Mouse (Mus musculus) urinary bladder, postnatal 10 days (tissue): ENCODE data around the gene Nova2.

ENCODE experiments used
- DNase-seq: peaks from one replicate; pipeline ENCODE4 v3.0.0; 2022; ENCODE audit warnings: low spot score

Gene Nova2

DNA sequence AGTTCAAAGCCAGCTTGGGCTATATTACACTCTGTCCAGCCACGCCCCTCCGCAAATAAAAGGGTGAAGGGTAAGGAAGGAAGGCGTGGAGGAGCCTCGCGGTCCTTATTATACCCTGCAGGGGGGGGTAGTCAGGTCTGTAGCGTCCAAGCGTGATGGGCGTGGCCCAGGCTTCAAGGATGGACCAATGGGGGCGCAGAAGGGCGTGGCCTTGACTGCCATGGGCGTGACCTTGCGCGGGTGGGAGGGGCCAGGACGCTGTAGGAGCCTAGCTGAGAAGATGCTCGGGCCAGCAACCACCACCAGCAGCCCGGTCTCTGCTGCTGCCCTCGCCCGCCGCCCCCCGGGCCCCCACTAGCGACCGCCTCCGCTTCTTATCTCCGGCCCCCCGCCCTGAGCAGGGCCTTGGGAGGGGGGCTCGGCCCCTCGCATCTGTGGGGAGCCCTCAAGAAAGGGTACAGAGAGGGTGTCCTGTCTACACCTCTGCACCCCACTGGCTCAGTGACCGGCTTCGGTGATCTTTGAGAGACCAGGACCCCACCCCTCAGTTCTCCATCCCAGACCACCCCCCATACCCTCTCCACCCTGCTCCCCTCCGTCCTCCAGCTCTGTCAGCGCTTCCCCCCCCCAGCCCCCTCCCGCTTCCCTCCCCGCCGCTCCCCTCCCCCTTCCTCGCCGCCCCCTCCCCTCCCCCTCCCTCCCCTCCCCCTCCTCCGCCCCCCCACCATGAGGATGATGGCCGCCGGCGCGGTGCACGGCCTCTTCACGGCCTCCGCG lies at the start of gene Nova2:
Nova2 (plus strand) TSS at position 727 of the 777 bp plus-strand sequence.
- peak; percentile 36 for DNase-seq

- no peak for DNase-seq
These were observed 47.0 kb upstream of the Nova2 start for GRCm38 (mm10) chr7:18878691-18879090.

DNA sequence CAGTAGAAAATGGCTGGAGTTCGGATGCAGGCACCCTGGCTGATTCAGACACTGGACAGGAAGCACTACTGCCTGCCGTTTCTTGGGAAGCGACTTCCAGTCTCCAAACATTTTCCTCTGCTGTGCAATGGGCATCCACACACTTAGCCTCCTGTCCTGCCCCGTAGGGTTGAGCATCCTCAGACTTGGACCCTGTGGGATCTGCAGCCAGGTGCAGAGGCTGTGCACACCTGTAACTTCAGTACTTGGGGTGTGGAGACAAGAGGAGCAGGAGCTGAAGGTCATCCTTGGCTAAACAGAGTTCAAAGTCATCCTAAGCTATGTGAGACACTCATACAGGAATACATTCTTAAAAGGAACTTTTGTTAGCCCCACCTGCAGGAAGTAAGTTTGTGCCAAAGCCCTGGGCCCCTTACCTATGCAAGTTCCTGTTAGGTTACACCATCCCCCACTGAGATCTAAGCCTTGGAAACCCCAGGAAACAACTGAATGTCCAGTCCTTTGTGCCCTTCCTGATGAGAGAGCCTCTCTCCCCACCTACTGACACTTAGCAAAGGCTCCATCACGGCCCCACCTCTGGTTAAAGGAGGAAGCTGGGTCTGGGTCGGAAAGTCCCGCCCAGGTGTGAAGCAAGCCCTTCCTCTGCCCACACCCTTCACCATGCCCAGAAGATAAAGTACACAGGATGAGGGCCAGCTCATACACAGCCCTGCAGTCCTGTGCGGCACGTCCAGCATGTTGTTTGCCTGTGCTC lies 41.5 kb upstream of the Nova2 start:
- DNase-seq: no peak

DNA sequence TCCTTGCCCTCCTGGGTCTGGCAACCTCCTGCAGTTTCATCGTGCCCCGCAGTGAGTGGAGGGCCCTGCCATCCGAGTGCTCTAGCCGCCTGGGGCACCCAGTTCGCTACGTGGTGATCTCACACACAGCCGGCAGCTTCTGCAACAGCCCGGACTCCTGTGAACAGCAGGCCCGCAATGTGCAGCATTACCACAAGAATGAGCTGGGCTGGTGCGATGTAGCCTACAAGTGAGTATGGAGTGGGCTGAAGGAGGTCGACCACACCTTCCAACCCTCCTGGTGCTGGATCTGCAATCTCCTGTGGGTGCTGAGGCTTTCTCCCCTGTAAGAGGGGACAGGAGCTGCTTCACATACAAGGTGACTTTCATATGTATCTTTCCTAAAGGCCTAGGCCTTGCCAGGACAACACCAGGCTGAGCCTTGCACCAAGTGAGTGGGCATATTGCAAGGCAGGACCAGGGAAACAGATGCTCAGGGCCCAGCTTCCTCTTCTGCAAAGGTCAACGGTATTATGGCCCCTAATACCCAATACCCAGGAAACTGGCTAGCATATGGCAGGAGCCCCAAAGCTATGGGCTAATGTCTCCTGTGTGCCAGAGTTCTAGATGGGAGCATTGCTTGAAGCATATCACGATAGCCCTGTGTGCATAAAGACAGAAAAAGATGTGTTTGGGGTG lies 40.8 kb upstream of the Nova2 start:
- no peak for DNase-seq

DNA sequence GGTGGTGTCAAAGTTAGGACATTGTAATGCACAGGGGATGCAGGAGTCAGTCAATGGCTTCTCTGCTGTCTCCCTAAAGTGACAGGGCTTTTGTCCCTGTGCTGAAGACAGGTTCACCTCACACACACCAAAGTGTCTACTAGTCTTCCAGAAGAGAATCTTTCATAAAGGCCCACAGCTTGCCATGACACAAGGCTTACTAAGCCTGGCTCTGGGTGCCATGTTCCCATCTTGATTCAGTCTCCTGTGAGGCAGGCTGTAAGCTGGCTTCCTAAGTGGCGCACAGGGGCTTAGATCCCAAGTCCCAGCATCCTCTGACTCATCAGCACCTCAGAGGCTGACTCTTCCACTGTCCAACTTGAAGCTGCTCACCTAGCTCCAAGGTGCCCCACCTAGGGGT lies 38.7 kb upstream of the Nova2 start:
- no peak for DNase-seq

GRCm38 (mm10) chr7:18890848-18891247 lies 34.8 kb upstream of the Nova2 start:
- no peak for DNase-seq

- DNase-seq: peak; percentile 56
These were observed 33.7 kb upstream of the Nova2 start for GRCm38 (mm10) chr7:18891872-18892599.

GRCm38 (mm10) chr7:18893009-18893408 lies 32.7 kb upstream of the Nova2 start:
- DNase-seq: no peak

- no peak for DNase-seq
These were observed 31.8 kb upstream of the Nova2 start for GRCm38 (mm10) chr7:18893651-18894430.

DNA sequence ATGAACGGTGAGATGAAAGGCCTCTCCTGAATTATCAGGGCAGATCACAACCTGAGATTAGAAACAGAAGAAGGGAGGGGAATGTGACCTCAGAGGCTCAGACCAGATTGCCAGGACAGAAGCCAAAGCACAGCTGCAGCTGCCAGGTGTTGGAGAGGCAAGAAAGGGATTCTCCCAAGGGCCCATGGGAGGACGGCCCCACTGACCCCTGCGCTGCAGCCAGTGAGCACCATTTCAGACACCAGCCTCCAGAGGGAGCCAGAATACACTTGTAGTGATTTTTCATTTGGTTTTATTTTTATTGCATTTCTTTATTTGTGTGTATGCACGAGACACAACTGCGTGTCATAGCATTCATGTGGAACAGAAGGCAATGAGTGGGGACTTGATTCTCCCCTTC lies 29.2 kb upstream of the Nova2 start:
- DNase-seq: no peak

- no peak for DNase-seq
These were observed 25.2 kb upstream of the Nova2 start for GRCm38 (mm10) chr7:18900513-18900912.

GRCm38 (mm10) chr7:18902486-18902885 lies 23.2 kb upstream of the Nova2 start:
- no peak for DNase-seq

GRCm38 (mm10) chr7:18904971-18905370 lies 20.7 kb upstream of the Nova2 start:
- no peak for DNase-seq

- DNase-seq: no peak
These were observed 15.9 kb upstream of the Nova2 start for GRCm38 (mm10) chr7:18909797-18910196.

- DNase-seq: peak; percentile 75
These were observed 15.4 kb upstream of the Nova2 start, which contains the start of gene Ccdc61 for GRCm38 (mm10) chr7:18910241-18910831. Gene Ccdc61, minus strand, starts transcription at chr7:18910415.

DNA sequence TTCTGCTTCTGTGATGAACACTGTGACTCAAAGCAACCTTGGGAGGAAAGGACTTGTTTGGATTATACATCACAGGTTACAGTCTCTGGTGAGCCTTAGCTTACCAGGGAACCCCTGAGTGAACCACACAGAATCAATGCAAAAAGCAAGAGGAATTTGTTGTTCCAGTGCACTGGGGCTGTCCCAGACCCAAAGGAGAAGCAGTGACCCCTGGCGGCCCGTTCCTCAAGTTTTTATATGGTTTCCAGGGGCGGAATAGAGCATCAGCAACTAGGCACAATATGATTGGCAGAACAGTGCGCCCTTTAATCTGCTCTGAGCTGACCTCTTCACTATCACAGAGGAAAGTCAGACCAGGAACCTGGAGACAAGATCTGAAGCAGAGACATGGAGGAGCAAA lies 9.4 kb upstream of the Nova2 start:
- DNase-seq: no peak

GRCm38 (mm10) chr7:18917931-18918330 lies 7.8 kb upstream of the Nova2 start:
- DNase-seq: no peak

GRCm38 (mm10) chr7:18921069-18921468 lies 4.6 kb upstream of the Nova2 start:
- DNase-seq: no peak

- DNase-seq: no peak
These were observed 2.9 kb upstream of the Nova2 start for GRCm38 (mm10) chr7:18922807-18923206.

- DNase-seq: no peak
These were observed 2.4 kb upstream of the Nova2 start for GRCm38 (mm10) chr7:18923267-18923666.

DNA sequence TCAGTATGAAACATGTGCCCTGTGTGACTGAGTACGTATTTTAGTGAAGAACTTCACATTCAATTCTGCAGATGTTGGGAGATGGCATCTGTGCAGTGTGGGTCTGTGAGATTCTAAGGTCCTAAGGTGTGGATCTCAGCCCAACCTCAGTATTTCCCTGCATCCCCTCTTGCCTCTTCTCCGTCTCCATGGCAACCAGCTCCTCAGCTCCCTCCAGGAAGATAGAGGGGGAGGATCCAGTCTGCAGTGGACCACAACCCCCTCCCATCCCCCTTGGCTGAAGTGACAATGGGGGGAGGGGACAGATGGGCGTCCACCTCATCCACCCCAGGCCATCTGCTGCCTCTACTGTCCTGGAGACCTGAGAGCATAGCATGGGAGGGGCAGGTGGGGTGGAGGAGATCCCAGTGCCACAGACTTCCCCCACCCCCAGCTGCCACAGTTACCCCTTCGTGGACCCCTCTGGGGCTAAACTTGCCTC lies 1.9 kb upstream of the Nova2 start:
- no peak for DNase-seq
